Mouse (Mus musculus): ENCODE results near the gene Rnf220. TPM values are rescaled to one million over a fixed set of nuclear protein-coding genes. Genes with fewer than 3 reads are reported as not detected.

Gene Rnf220
- polyA plus RNA-seq, 1 experiment from 2014 or later, result 32.4 TPM

DNA sequence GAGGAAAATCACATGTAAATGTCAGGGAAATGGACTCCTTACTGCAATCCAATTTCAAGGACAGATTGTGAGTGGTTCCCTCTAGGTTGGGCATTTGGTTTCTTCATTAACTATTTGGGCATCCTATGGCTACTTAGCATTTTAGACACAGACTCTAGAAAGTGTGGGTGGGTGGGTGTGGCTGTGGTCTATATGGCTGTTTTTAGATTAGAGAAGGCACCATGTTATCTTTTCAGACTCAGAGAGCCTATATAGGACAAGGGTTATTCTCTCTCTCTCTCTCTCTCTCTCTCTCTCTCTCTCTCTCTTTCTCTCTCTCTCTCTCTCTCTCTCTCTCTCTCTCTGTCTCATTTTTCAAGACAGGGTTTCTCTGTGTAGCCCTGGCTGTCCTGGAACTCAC, 20.5 kb downstream of the Rnf220 start:
- H3K36me3 ChIP-seq (ENCODE audit: control insufficient read depth, insufficient read depth, low read length), result no peaks in the 10 kb centered on the region
- no peak overlapping the region for H3K4me3 ChIP-seq (ENCODE audit: low read depth, low read length)
- H3K9me3 ChIP-seq (replicated peaks; ENCODE audit: control insufficient read depth, low read length), result no peaks in the 10 kb centered on the region
- no peak overlapping the region for H3K27ac ChIP-seq (ENCODE audit: low read depth, low read length)
- H3K27me3 ChIP-seq (ENCODE audit: control insufficient read depth, insufficient read depth, low read length), result no peaks in the 10 kb centered on the region
- peaks cover 21% of the 10 kb centered on the region for H3K4me1 ChIP-seq (ENCODE audit: control insufficient read depth, insufficient read depth, low read length)
- no peak for ATAC-seq (replicated peaks; ENCODE audit: insufficient number of reproducible peaks, low FRiP score, low TSS enrichment)
- no peak overlapping the region for H3K9ac ChIP-seq (ENCODE audit: low read depth, low read length)
- no peak overlapping the region for H3K4me2 ChIP-seq

DNA sequence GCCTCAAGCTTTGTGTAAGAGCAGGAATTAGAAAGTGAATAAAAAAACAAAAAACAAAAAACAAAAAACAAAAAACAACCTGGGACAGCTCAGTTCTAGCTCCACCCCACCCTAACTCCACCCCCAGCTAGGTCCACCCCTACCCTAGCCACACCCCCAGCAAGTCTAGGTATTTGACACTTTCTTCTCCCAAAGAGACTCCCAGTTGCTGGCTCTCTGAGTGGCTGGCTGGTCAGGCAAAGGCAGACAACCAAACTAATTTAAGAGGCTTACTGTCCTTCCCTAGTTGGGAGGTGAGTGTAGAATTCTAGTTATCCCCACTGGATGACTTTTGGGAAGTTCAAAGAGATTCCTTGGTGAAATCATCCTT, 22.9 kb downstream of the Rnf220 start:
- Histone ChIP-seq H3K4me3 (ENCODE audit: low read depth, low read length) (no peak overlapping the region), H3K4me1 (ENCODE audit: control insufficient read depth, insufficient read depth, low read length) (peaks cover 17% of the 10 kb centered on the region; the same call in 1 of the 2 replicates), H3K9ac (ENCODE audit: low read depth, low read length) (no peak overlapping the region), H3K4me2 (no peak overlapping the region; the same call in 1 of the 2 replicates), H3K27ac (ENCODE audit: low read depth, low read length) (no peak overlapping the region), H3K36me3 (ENCODE audit: control insufficient read depth, insufficient read depth, low read length) (no peaks in the 10 kb centered on the region), H3K27me3 (ENCODE audit: control insufficient read depth, insufficient read depth, low read length) (no peaks in the 10 kb centered on the region), H3K9me3 (replicated peaks; ENCODE audit: control insufficient read depth, low read length) (no peaks in the 10 kb centered on the region)
- ATAC-seq (replicated peaks; ENCODE audit: insufficient number of reproducible peaks, low FRiP score, low TSS enrichment), result no peak

DNA sequence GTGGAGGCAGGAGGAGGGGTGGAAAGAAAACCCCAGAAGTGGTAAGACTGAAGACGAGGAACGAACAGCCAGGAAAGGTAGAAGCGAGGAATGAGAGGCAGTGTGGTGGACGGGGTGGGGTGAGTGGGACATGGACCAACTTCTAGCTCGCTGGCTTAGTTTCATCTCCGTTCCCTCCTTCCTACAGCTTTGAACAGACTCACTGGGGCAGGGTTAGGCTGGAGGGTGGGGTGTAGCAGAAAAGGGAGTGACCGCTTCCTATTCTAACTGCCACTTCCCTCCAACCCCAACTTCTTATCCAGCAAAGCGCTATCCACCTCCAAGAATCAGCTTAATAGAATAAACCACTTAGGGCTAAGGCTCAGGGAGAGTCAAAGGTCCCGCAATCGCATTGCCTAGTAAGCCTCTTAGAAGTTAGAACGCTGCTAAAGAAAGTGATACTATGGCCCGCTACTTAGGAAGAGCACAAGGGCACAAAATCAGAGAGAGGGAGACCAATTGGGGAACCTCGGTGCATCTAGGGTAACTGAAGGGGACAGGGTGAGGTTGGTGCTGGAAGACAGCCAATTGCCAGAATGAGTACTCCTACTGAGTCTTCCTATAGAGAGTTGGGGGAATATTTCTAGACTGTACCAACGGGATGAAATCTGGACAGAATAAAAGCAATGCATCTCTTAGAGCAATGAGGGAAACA, 23.4 kb downstream of the Rnf220 start:
- H3K27me3 ChIP-seq (ENCODE audit: control insufficient read depth, insufficient read depth, low read length), result no peaks in the 10 kb centered on the region
- 54% methylated on average over 14 of the region's 14 CpGs for WGBS (ENCODE audit: insufficient replicate concordance)
- no peak overlapping the region for H3K9ac ChIP-seq (ENCODE audit: low read depth, low read length)
- no peaks in the 10 kb centered on the region for H3K36me3 ChIP-seq (ENCODE audit: control insufficient read depth, insufficient read depth, low read length)
- no peak overlapping the region for H3K27ac ChIP-seq (ENCODE audit: low read depth, low read length)
- no peaks in the 10 kb centered on the region for H3K9me3 ChIP-seq (replicated peaks; ENCODE audit: control insufficient read depth, low read length)
- H3K4me1 ChIP-seq (ENCODE audit: control insufficient read depth, insufficient read depth, low read length), result peaks cover 12% of the 10 kb centered on the region; the same call in 1 of the 2 replicates
- peak overlapping the region; percentile 43 for H3K4me2 ChIP-seq
- no peak overlapping the region for H3K4me3 ChIP-seq (ENCODE audit: low read depth, low read length)
- 0 out of 2 replicates have a peak, but pooled peaks have one; percentile 46 for ATAC-seq (replicated peaks; ENCODE audit: insufficient number of reproducible peaks, low FRiP score, low TSS enrichment)

DNA sequence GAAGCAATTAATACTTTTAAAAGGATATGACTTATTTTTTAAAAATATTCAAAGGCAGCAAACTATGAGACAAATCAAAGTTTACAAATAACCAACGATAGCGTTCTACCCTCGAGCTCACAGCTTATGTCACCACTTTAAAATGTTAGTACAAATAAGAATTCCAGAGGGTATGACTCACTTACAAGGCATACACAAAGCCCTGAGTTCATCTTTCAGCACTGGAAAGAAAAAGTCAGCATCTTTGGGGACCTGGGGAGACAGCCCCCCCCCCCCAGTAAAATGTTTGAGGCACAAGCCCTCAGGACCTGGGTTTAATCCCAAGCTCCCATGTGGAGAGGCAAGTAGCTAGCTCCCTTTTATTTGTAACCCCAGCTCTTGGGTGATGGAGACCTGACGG, 27.4 kb downstream of the Rnf220 start:
- H3K4me3 ChIP-seq (ENCODE audit: low read depth, low read length), result no peak overlapping the region
- H3K27me3 ChIP-seq (ENCODE audit: control insufficient read depth, insufficient read depth, low read length), result no peaks in the 10 kb centered on the region
- no peak overlapping the region for H3K9ac ChIP-seq (ENCODE audit: low read depth, low read length)
- ATAC-seq (replicated peaks; ENCODE audit: insufficient number of reproducible peaks, low FRiP score, low TSS enrichment), result no peak
- H3K4me1 ChIP-seq (ENCODE audit: control insufficient read depth, insufficient read depth, low read length), result no peaks in the 10 kb centered on the region
- no peak overlapping the region for H3K27ac ChIP-seq (ENCODE audit: low read depth, low read length)
- H3K4me2 ChIP-seq, result no peak overlapping the region
- H3K9me3 ChIP-seq (replicated peaks; ENCODE audit: control insufficient read depth, low read length), result no peaks in the 10 kb centered on the region
- H3K36me3 ChIP-seq (ENCODE audit: control insufficient read depth, insufficient read depth, low read length), result no peaks in the 10 kb centered on the region
- WGBS (ENCODE audit: insufficient replicate concordance), result 38% methylated on average over 4 of the region's 4 CpGs

DNA sequence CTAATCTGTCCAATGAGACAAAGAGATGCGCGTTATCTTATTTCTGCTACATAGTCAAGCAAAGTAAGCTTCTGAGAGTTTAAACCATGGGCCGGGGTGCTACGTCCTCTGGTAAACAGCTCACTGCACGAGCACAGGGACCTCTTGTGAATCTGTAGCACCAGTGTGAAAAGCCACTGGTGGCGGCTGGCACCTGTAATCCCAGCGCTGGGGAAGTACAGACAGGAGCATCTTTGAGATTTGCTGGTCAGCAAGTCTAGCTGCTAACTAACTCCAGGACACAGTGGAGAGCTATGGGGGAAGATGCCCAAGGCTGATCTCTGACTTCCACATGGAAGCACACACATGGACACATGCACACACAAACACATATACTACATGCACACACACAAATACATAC, 28.9 kb downstream of the Rnf220 start:
- Histone ChIP-seq H3K36me3 (ENCODE audit: control insufficient read depth, insufficient read depth, low read length) (no peaks in the 10 kb centered on the region), H3K9me3 (replicated peaks; ENCODE audit: control insufficient read depth, low read length) (no peaks in the 10 kb centered on the region), H3K4me1 (ENCODE audit: control insufficient read depth, insufficient read depth, low read length) (no peaks in the 10 kb centered on the region), H3K4me2 (no peak overlapping the region), H3K4me3 (ENCODE audit: low read depth, low read length) (no peak overlapping the region), H3K27ac (ENCODE audit: low read depth, low read length) (no peak overlapping the region), H3K9ac (ENCODE audit: low read depth, low read length) (no peak overlapping the region), H3K27me3 (ENCODE audit: control insufficient read depth, insufficient read depth, low read length) (no peaks in the 10 kb centered on the region)
- WGBS (ENCODE audit: insufficient replicate concordance), result 82% methylated on average over 7 of the region's 7 CpGs
- ATAC-seq (replicated peaks; ENCODE audit: insufficient number of reproducible peaks, low FRiP score, low TSS enrichment), result no peak

DNA sequence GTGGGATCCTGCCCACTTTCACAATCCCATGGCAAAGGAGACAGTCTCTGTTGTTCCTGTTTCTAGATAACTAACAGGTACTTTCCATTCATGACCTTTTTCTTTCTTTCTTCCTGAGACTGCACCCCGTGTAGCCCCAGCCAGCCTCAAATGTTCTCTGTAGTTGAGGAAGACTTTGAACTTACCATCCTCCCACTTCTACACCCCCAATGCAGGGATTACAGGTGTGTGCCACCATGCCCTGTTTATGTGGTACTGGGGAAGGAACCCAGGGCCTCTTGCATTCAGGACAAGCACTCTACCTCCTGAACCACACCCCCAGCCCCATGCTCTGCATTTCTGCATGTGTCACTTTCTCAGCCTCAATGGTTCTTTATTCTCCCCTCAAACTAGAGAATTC, 47.7 kb downstream of the Rnf220 start:
- H3K9me3 ChIP-seq (replicated peaks; ENCODE audit: control insufficient read depth, low read length), result no peaks in the 10 kb centered on the region
- H3K9ac ChIP-seq (ENCODE audit: low read depth, low read length), result no peak overlapping the region
- no peak overlapping the region for H3K4me3 ChIP-seq (ENCODE audit: low read depth, low read length)
- ATAC-seq (replicated peaks; ENCODE audit: insufficient number of reproducible peaks, low FRiP score, low TSS enrichment), result no peak
- H3K27me3 ChIP-seq (ENCODE audit: control insufficient read depth, insufficient read depth, low read length), result no peaks in the 10 kb centered on the region
- no peak overlapping the region for H3K4me2 ChIP-seq
- 84% methylated on average over 1 of the region's 1 CpGs for WGBS (ENCODE audit: insufficient replicate concordance)
- H3K27ac ChIP-seq (ENCODE audit: low read depth, low read length), result no peak overlapping the region
- H3K4me1 ChIP-seq (ENCODE audit: control insufficient read depth, insufficient read depth, low read length), result no peaks in the 10 kb centered on the region
- H3K36me3 ChIP-seq (ENCODE audit: control insufficient read depth, insufficient read depth, low read length), result no peaks in the 10 kb centered on the region

DNA sequence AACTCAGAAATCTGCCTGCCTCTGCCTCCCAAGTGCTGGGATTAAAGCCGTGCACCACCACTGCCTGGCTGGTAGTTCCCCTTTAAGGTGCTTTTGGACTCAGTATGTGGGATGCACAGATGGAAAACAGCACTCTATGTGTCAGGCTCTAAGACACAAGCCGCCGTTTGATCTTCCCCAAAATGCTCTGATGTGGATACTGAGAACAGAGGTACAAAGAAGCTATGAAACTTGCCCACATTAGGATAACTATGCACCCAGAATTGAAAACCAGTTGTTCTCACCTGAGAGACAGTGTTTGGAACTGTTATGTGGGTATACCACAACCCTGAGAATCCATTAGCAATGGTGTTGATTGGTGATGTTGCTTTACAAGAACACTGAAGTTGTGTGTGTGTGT, 48.9 kb downstream of the Rnf220 start:
- Histone ChIP-seq H3K27ac (ENCODE audit: low read depth, low read length) (no peak overlapping the region), H3K27me3 (ENCODE audit: control insufficient read depth, insufficient read depth, low read length) (no peaks in the 10 kb centered on the region), H3K4me2 (no peak overlapping the region), H3K36me3 (ENCODE audit: control insufficient read depth, insufficient read depth, low read length) (no peaks in the 10 kb centered on the region), H3K9ac (ENCODE audit: low read depth, low read length) (no peak overlapping the region), H3K9me3 (replicated peaks; ENCODE audit: control insufficient read depth, low read length) (no peaks in the 10 kb centered on the region), H3K4me3 (ENCODE audit: low read depth, low read length) (no peak overlapping the region), H3K4me1 (ENCODE audit: control insufficient read depth, insufficient read depth, low read length) (no peaks in the 10 kb centered on the region)
- 67% methylated on average over 3 of the region's 3 CpGs for WGBS (ENCODE audit: insufficient replicate concordance)
- no peak for ATAC-seq (replicated peaks; ENCODE audit: insufficient number of reproducible peaks, low FRiP score, low TSS enrichment)

DNA sequence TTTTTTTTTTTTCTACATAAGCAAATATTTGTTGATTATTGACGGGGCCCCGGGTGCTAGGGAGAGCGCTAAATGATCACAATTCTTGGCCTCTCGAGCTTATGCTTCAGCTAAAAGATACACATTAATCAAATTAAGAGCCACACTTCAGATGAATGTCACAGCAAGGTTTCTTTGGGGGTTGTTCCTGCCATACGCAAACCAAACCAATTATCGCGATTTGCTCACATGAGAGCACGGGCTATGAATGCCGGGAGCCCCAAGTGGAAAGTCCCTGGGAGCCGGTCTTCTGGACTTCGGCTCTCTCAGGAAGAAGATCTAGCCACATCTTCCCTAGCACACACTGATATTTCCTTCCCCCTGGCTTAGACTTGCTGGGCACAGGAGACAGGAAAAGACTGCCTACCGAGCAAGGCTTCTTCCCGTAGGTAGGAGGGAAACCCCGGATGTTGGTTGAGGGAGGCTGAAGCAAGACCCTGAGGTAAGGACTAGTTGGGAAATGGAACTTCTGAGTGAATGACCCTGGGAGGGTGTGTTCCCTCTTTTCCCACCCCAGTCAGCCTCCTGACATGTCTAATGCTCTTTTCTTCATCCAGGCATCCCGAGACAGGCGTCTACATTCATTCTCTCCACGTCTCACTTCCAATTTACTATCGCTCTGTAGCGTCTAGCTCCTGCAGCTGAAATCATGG, 51.2 kb downstream of the Rnf220 start:
- no peak overlapping the region for H3K9ac ChIP-seq (ENCODE audit: low read depth, low read length)
- H3K9me3 ChIP-seq (replicated peaks; ENCODE audit: control insufficient read depth, low read length), result no peaks in the 10 kb centered on the region
- no peak overlapping the region for H3K4me3 ChIP-seq (ENCODE audit: low read depth, low read length)
- H3K4me2 ChIP-seq, result no peak overlapping the region
- no peak for ATAC-seq (replicated peaks; ENCODE audit: insufficient number of reproducible peaks, low FRiP score, low TSS enrichment)
- no peak overlapping the region for H3K27ac ChIP-seq (ENCODE audit: low read depth, low read length)
- no peaks in the 10 kb centered on the region for H3K4me1 ChIP-seq (ENCODE audit: control insufficient read depth, insufficient read depth, low read length)
- 79% methylated on average over 19 of the region's 19 CpGs for WGBS (ENCODE audit: insufficient replicate concordance)
- no peaks in the 10 kb centered on the region for H3K36me3 ChIP-seq (ENCODE audit: control insufficient read depth, insufficient read depth, low read length)
- H3K27me3 ChIP-seq (ENCODE audit: control insufficient read depth, insufficient read depth, low read length), result no peaks in the 10 kb centered on the region

DNA sequence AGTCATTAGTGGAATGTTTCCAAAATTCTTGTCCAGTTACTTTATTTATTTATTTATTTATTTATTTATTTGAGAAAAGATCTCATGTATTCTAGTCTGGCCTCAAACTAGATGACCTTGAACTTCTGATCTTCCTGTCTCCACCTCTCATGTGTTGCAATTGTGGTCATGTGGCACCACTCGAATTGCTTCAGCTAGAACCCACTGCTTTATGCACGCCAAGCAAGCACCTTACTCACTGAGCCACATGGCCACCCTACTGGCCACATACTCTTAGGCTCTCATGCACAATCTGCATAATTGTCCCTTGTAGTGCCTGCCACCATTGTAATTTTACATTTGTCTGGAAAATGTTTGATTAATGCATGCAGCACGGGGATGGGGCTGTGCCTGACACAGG, 57.9 kb downstream of the Rnf220 start:
- no peaks in the 10 kb centered on the region for H3K4me1 ChIP-seq (ENCODE audit: control insufficient read depth, insufficient read depth, low read length)
- 80% methylated on average over 3 of the region's 3 CpGs for WGBS (ENCODE audit: insufficient replicate concordance)
- H3K27ac ChIP-seq (ENCODE audit: low read depth, low read length), result no peak overlapping the region
- H3K4me3 ChIP-seq (ENCODE audit: low read depth, low read length), result no peak overlapping the region
- H3K36me3 ChIP-seq (ENCODE audit: control insufficient read depth, insufficient read depth, low read length), result no peaks in the 10 kb centered on the region
- H3K9ac ChIP-seq (ENCODE audit: low read depth, low read length), result no peak overlapping the region
- no peak overlapping the region for H3K4me2 ChIP-seq
- H3K9me3 ChIP-seq (replicated peaks; ENCODE audit: control insufficient read depth, low read length), result no peaks in the 10 kb centered on the region
- ATAC-seq (replicated peaks; ENCODE audit: insufficient number of reproducible peaks, low FRiP score, low TSS enrichment), result no peak
- no peaks in the 10 kb centered on the region for H3K27me3 ChIP-seq (ENCODE audit: control insufficient read depth, insufficient read depth, low read length)

Data from heart, embryonic 11.5 days (tissue).